Mouse (Mus musculus): Measurements from ENCODE around the gene Trmt13. TPM values are rescaled to one million over a fixed set of nuclear protein-coding genes. Genes with fewer than 3 reads are reported as not detected.

Trmt13 gene
- polyA plus RNA-seq, 1 experiment from 2014 or later = 18.7 TPM

DNA sequence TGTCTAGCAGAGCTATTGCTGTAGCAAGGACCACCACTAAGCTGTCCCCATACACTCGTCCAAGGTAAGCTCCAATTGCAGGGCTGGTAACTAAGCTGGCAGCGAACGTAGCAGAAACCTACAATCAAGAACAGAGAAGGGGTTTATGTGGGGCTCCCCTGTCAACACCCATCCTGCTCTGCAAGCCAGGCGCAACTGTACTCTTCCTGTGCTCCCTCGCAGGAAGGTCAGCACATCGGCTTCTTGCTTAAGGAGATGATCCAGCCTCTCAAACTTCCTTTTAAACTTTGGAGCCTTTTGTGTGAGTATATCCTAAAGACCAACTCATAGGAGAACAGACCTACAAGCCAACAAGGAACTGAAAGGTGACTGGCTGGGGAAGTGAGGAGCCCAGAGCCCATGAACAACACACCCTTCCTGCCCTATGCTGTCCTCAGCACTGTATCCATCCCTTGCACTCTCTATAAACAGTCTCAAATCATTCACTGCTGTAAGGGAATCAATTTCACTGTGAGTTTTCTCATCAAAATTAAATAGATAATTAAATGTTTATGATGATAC lies 27.5 kb upstream of the Trmt13 start:
- Histone ChIP-seq H3K36me3 (ENCODE audit: control insufficient read depth, insufficient read depth, low read length) (peaks cover 96% of the 10 kb centered on the region), H3K9me3 (ENCODE audit: control insufficient read depth, low read length) (no peaks in the 10 kb centered on the region), H3K9ac (ENCODE audit: low read length) (no peak overlapping the region), H3K4me3 (ENCODE audit: control insufficient read depth in 1 of 2, insufficient read depth in 1 of 2, low read depth in 1 of 2, low read length in 2 of 2) (no peak overlapping the region), H3K27me3 (ENCODE audit: control insufficient read depth, insufficient read depth, low read length) (no peaks in the 10 kb centered on the region), H3K4me1 (ENCODE audit: control insufficient read depth in 2 of 2, insufficient read depth in 2 of 2, low read length in 2 of 2) (no peaks in the 10 kb centered on the region), H3K4me2 (ENCODE audit: low read length) (no peak overlapping the region), H3K27ac (replicated peaks in 1 of 2; ENCODE audit: control insufficient read depth in 1 of 2, insufficient read depth in 1 of 2, low read depth in 2 of 2, low read length in 2 of 2) (no peak overlapping the region)
- 81% methylated on average over 6 of the region's 6 CpGs for WGBS
- ATAC-seq (ENCODE audit: insufficient number of reproducible peaks, insufficient read depth, low FRiP score, low read depth) = no peak

DNA sequence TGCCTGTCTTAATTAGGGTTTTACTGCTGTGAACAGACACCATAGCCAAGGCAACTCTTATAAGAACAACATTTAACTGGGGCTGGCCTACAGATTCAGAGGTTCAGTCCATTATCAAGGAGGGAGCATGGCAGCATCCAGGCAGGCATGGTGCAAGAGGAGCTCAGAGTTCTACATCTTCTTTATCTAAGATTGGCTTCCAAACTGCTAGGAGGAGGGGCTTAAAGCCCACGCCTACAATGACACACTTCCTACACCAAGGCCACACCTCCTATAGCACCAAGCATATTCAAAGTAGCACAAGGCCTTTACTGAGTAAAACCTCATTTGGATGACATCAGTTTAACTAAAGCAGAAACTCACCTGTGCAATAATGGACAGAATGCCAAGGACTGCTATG lies 25.6 kb upstream of the Trmt13 start:
- H3K27me3 ChIP-seq (ENCODE audit: control insufficient read depth, insufficient read depth, low read length) = no peaks in the 10 kb centered on the region
- no peak overlapping the region for H3K9ac ChIP-seq (ENCODE audit: low read length)
- no peaks in the 10 kb centered on the region for H3K4me1 ChIP-seq (ENCODE audit: control insufficient read depth in 2 of 2, insufficient read depth in 2 of 2, low read length in 2 of 2)
- 74% methylated on average over 1 of the region's 1 CpGs for WGBS
- H3K36me3 ChIP-seq (ENCODE audit: control insufficient read depth, insufficient read depth, low read length) = peaks cover 96% of the 10 kb centered on the region
- no peak for ATAC-seq (ENCODE audit: insufficient number of reproducible peaks, insufficient read depth, low FRiP score, low read depth)
- H3K4me2 ChIP-seq (ENCODE audit: low read length) = no peak overlapping the region
- H3K4me3 ChIP-seq (ENCODE audit: control insufficient read depth in 1 of 2, insufficient read depth in 1 of 2, low read depth in 1 of 2, low read length in 2 of 2) = no peak overlapping the region
- H3K27ac ChIP-seq (replicated peaks in 1 of 2; ENCODE audit: control insufficient read depth in 1 of 2, insufficient read depth in 1 of 2, low read depth in 2 of 2, low read length in 2 of 2) = no peak overlapping the region
- no peaks in the 10 kb centered on the region for H3K9me3 ChIP-seq (ENCODE audit: control insufficient read depth, low read length)

DNA sequence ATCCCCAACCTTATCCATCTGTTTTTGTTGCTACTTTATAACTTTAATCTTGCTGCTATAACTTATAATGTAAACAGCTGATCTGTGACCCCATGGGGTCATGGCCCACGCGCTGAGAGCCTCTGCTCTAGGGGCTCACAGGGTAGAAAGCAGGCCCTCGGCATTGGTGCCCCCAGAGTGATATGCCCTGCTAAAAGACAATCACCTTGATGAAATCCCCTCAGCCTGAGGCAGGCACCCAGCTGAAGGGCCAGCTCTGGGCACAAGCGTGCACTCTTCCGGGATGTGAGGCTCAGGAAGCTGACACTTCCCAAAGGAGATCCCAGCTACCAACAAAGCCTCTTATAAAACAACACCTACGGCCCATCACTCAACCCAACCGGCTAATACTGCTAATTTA lies 24.2 kb upstream of the Trmt13 start:
- Histone ChIP-seq H3K27me3 (ENCODE audit: control insufficient read depth, insufficient read depth, low read length) (no peaks in the 10 kb centered on the region), H3K9ac (ENCODE audit: low read length) (no peak overlapping the region), H3K27ac (replicated peaks in 1 of 2; ENCODE audit: control insufficient read depth in 1 of 2, insufficient read depth in 1 of 2, low read depth in 2 of 2, low read length in 2 of 2) (no peak overlapping the region), H3K4me2 (ENCODE audit: low read length) (no peak overlapping the region), H3K4me3 (ENCODE audit: control insufficient read depth in 1 of 2, insufficient read depth in 1 of 2, low read depth in 1 of 2, low read length in 2 of 2) (no peak overlapping the region), H3K9me3 (ENCODE audit: control insufficient read depth, low read length) (no peaks in the 10 kb centered on the region), H3K4me1 (ENCODE audit: control insufficient read depth in 2 of 2, insufficient read depth in 2 of 2, low read length in 2 of 2) (no peaks in the 10 kb centered on the region), H3K36me3 (ENCODE audit: control insufficient read depth, insufficient read depth, low read length) (peaks cover 97% of the 10 kb centered on the region)
- whole genome bisulfite sequencing = 88% methylated on average over 7 of the region's 7 CpGs
- ATAC-seq (ENCODE audit: insufficient number of reproducible peaks, insufficient read depth, low FRiP score, low read depth) = no peak

DNA sequence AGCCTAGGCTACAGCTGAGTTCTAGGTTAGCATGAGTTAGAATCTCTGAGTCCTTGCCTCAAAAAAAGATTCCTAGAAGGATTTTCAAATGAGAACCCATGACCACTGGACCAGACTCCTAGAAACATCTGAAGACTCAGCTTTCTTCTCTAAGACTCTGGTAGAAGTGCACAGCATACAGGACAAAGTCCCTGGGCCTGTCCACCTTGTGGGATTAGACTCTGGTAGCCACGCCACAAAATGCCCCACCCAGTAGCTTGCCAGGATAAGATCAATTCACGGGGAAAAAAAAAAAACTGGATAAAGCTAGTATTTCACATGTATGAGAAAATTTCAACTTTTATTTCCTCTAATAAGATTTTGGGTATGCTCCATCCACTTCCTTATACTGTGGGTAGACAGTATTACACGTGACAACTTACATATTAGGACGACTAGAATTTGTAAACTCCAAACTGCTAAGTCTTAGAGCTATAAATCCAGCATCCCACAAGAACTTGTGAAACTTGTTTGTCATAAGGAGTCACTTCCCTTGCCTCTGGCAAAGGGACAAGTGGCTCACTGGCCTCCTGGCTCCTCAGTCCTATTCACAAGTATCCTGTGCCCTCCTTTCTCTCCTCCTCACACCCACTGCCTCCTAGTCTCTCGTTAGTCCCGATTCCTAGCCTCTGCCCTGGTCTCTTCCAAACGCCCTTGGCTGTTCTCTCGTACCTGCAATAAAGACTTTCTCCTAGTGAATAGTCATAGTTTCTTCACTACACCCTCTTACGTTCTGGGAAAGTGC lies 23.5 kb upstream of the Trmt13 start:
- Histone ChIP-seq H3K27me3 (ENCODE audit: control insufficient read depth, insufficient read depth, low read length) (no peaks in the 10 kb centered on the region), H3K4me1 (ENCODE audit: control insufficient read depth in 2 of 2, insufficient read depth in 2 of 2, low read length in 2 of 2) (no peaks in the 10 kb centered on the region), H3K4me3 (ENCODE audit: control insufficient read depth in 1 of 2, insufficient read depth in 1 of 2, low read depth in 1 of 2, low read length in 2 of 2) (no peak overlapping the region), H3K9me3 (ENCODE audit: control insufficient read depth, low read length) (no peaks in the 10 kb centered on the region), H3K4me2 (ENCODE audit: low read length) (no peak overlapping the region), H3K27ac (replicated peaks in 1 of 2; ENCODE audit: control insufficient read depth in 1 of 2, insufficient read depth in 1 of 2, low read depth in 2 of 2, low read length in 2 of 2) (no peak overlapping the region), H3K36me3 (ENCODE audit: control insufficient read depth, insufficient read depth, low read length) (peaks cover 97% of the 10 kb centered on the region), H3K9ac (ENCODE audit: low read length) (no peak overlapping the region)
- 87% methylated on average over 9 of the region's 9 CpGs for WGBS
- no peak for ATAC-seq (ENCODE audit: insufficient number of reproducible peaks, insufficient read depth, low FRiP score, low read depth)

DNA sequence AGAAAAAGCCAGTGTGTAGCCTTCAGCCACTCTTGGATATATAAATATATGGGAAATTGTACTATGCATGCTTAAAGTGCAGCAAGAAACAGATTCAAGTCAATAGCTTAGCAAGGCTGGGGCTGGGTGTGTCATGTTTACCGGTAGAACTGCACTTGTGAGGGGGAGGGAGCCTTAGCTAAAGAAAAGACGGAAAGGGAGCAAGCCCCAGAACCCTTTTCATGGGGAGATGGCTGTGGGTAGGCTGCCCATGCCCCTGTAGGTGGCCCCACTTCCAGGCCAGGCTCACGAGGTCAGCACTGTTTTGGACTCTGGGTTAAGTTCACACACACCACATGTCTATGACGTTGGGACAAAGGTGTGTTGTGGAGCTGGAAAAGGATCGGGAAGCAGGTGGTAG lies 21.4 kb upstream of the Trmt13 start:
- Histone ChIP-seq H3K4me2 (ENCODE audit: low read length) (no peak overlapping the region), H3K9me3 (ENCODE audit: control insufficient read depth, low read length) (no peaks in the 10 kb centered on the region), H3K27ac (replicated peaks in 1 of 2; ENCODE audit: control insufficient read depth in 1 of 2, insufficient read depth in 1 of 2, low read depth in 2 of 2, low read length in 2 of 2) (no peak overlapping the region), H3K27me3 (ENCODE audit: control insufficient read depth, insufficient read depth, low read length) (no peaks in the 10 kb centered on the region), H3K4me1 (ENCODE audit: control insufficient read depth in 2 of 2, insufficient read depth in 2 of 2, low read length in 2 of 2) (peaks cover 0 to 1% of the 10 kb centered on the region in 2 experiments; a peak in 1 of 4 replicates), H3K9ac (ENCODE audit: low read length) (no peak overlapping the region), H3K4me3 (ENCODE audit: control insufficient read depth in 1 of 2, insufficient read depth in 1 of 2, low read depth in 1 of 2, low read length in 2 of 2) (no peak overlapping the region), H3K36me3 (ENCODE audit: control insufficient read depth, insufficient read depth, low read length) (peaks cover 93% of the 10 kb centered on the region)
- ATAC-seq (ENCODE audit: insufficient number of reproducible peaks, insufficient read depth, low FRiP score, low read depth) = no peak
- WGBS = 63% methylated on average over 5 of the region's 5 CpGs

DNA sequence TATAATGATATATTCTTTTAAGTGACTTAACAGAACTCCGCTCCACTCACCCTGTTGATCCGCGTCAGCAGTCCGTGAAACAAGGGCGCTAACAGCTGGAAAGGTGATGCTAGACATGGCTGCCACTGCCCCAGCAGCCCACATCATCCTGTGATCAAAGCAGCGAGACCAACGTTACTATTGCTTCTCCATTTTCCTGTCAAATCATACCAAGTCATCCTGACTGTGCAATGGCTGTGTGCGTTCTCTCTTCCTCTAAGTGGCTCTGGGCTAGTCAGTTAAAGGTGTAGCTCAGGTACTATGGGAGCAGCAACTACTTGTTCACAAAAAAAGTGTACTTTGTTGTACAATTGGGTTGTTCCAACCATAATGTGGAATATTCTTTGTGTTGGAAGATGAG lies 20.5 kb upstream of the Trmt13 start:
- Histone ChIP-seq H3K4me3 (ENCODE audit: control insufficient read depth in 1 of 2, insufficient read depth in 1 of 2, low read depth in 1 of 2, low read length in 2 of 2) (no peak overlapping the region), H3K9me3 (ENCODE audit: control insufficient read depth, low read length) (no peaks in the 10 kb centered on the region), H3K4me1 (ENCODE audit: control insufficient read depth in 2 of 2, insufficient read depth in 2 of 2, low read length in 2 of 2) (peaks cover 0 to 6% of the 10 kb centered on the region in 2 experiments; a peak in 1 of 4 replicates), H3K4me2 (ENCODE audit: low read length) (no peak overlapping the region), H3K27me3 (ENCODE audit: control insufficient read depth, insufficient read depth, low read length) (no peaks in the 10 kb centered on the region), H3K27ac (replicated peaks in 1 of 2; ENCODE audit: control insufficient read depth in 1 of 2, insufficient read depth in 1 of 2, low read depth in 2 of 2, low read length in 2 of 2) (no peak overlapping the region), H3K9ac (ENCODE audit: low read length) (no peak overlapping the region), H3K36me3 (ENCODE audit: control insufficient read depth, insufficient read depth, low read length) (peaks cover 89% of the 10 kb centered on the region)
- 84% methylated on average over 8 of the region's 8 CpGs for WGBS
- ATAC-seq (ENCODE audit: insufficient number of reproducible peaks, insufficient read depth, low FRiP score, low read depth) = no peak

DNA sequence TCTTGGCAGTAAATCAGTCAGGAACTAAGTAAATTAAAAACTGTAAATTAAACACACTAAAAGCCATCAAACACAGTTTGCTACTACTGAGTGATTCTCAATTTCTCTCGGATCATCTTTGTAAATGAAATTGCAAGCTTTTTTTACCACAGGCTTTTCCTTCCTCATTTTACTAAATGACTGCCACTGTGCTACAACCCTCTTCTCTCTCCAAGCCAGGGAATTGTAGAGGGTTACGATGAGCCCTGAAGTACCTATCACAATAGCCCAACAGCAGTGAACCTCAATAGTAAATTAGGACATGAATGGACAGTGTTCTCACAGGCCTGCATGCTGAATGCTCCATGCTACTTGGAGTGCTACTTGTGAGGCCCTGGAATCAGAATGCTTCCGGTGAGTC lies 19.7 kb upstream of the Trmt13 start:
- Histone ChIP-seq H3K4me3 (ENCODE audit: control insufficient read depth in 1 of 2, insufficient read depth in 1 of 2, low read depth in 1 of 2, low read length in 2 of 2) (no peak overlapping the region), H3K4me1 (ENCODE audit: control insufficient read depth in 2 of 2, insufficient read depth in 2 of 2, low read length in 2 of 2) (peaks cover 0 to 6% of the 10 kb centered on the region in 2 experiments; a peak in 1 of 4 replicates), H3K36me3 (ENCODE audit: control insufficient read depth, insufficient read depth, low read length) (peaks cover 87% of the 10 kb centered on the region), H3K27ac (replicated peaks in 1 of 2; ENCODE audit: control insufficient read depth in 1 of 2, insufficient read depth in 1 of 2, low read depth in 2 of 2, low read length in 2 of 2) (no peak overlapping the region), H3K9me3 (ENCODE audit: control insufficient read depth, low read length) (no peaks in the 10 kb centered on the region), H3K4me2 (ENCODE audit: low read length) (no peak overlapping the region), H3K27me3 (ENCODE audit: control insufficient read depth, insufficient read depth, low read length) (no peaks in the 10 kb centered on the region), H3K9ac (ENCODE audit: low read length) (no peak overlapping the region)
- no peak for ATAC-seq (ENCODE audit: insufficient number of reproducible peaks, insufficient read depth, low FRiP score, low read depth)
- WGBS = 94% methylated on average over 3 of the region's 3 CpGs
